Mouse (Mus musculus) kidney, adult 18-20 months (tissue): ENCODE results near the gene Rorc.

Source experiments
- DNase-seq: peaks from one replicate; pipeline ENCODE4 v3.0.0; 2021

Gene Rorc

DNA sequence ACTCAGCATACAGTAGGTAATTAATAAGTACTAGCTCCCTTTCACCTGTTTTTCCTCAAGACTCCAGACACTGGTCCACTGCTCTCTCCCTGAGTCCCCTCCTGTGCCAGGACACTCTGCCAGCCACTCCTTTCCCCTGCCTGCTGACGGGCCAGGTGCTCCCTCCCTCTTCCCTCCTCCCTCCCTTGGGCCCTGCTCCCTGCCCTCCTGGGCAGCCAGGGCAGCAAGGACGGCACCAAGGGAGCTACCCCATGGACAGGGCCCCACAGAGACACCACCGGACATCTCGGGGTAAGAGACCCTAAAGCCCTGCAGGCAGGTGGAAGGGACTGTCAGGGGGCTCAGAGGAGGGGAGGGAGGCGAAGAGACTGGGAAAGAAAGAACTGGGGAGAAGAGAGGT is at the start of gene Rorc:
TSS of gene Rorc (plus strand) at position 154 of the 400 bp plus-strand sequence.
- DNase-seq, result peak; percentile 77

- DNase-seq, result no peak
Measured at GRCm38 (mm10) chr3:94328681-94329080, 43.9 kb upstream of the Rorc start.

DNA sequence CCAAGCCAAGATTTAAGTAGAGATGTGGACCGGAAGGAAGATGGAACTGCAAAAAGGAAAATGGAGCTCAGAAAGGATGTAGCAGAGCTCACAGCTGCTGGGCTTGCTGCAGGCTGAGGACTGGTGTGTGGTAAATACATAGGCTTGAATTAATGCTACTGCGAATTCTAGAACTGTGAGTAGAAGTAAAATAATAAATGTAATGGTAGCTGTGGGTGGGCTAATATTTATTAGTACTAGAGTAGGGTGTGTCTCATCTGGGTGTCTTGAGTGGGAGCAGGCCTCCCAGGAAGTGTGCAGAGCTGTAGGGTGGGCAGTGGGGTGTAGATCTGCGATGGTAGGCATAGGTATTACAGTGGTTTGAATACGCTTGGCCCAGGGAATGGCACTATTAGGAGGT is 38.2 kb upstream of the Rorc start:
- no peak for DNase-seq

DNA sequence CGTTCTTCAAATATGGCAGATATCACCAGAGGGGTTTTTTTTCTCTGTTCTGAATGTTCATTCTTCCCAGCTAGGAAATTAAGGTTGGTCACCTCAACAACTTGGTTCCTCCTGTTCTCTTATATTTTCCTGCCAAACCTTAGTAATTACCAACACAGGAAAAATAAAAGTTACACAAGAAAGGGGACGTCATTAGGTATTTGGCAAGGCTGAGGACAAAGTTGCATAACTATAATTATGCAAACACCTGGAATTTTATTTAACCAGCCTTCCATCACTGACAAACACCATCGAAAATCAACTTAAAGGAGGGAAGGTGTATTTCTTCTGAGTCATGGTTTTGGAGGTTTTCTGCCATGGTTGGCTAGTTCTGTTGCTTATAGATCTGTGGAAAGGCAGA is 34.1 kb upstream of the Rorc start:
- no peak for DNase-seq

GRCm38 (mm10) chr3:94341959-94342422 is 30.6 kb upstream of the Rorc start, which contains the start of gene Them5:
Gene Them5, plus strand, starts transcription at chr3:94342099.
- no peak for DNase-seq

GRCm38 (mm10) chr3:94342552-94342951 is 30.0 kb upstream of the Rorc start:
- DNase-seq, result no peak

GRCm38 (mm10) chr3:94344182-94344581 is 28.4 kb upstream of the Rorc start:
- no peak for DNase-seq

DNA sequence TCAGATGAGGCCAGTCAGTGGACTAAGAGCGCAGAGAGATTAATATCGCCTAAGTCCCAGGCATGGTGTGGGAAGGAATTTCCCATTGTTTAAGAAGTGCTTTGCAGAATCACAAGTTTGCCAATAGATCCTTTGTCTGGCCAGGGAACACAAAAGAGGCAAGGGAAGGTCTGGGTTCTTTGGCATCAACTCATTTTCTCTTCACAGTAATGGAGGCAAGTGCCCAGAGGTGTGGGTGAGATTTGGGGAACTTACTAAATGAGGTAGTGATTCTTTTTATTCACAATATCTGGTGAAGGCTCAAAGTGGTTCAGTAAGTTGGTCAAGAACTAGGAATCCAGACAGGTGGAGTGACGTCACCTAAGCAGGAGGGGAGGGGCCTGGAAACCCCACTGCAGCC is 27.7 kb upstream of the Rorc start:
- no peak for DNase-seq

DNA sequence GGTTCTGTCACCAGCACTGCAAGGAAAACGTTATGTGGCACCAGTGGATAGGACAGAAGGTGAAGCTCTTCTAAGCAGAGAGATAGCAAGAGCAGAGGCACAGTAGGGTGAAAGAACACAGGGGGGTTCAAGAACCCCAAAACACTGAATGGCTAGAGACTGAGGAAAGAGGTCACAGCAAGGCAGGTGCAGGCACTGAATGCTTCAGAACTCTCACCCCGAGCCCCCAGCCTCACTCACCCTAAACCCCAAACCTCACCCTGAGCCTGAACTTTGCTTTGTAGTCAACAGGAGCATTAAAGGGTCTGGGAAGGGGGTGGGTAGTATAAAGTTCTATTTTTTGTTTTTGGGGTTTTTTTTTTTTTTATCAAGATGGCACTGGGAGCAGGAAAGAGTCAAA is 24.4 kb upstream of the Rorc start:
- no peak for DNase-seq

GRCm38 (mm10) chr3:94360812-94361211 is 11.8 kb upstream of the Rorc start:
- DNase-seq, result peak; percentile 20

DNA sequence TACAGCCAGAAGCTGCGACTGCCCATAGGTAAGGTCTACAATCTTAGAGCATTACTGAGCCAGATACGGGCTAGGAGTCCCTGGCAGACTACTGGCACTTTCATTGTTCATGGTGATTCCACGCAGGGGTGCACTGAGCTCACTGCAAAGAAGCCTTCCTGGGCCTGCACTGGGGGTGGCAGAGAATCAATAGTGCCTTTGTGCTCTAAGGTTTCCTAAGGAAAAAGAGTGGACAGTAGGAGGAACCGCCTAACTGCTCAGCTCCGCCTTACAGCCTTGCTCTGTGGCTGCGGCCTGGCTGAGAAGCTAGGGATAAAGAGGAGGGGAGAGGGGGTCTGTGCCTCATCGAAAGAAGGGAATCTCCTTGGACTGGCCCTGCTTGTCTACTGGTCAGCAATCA is 10.5 kb upstream of the Rorc start, which contains the start of gene C2cd4d:
TSS of gene C2cd4d (plus strand) at position 301 of the 400 bp plus-strand sequence.
- no peak for DNase-seq

DNA sequence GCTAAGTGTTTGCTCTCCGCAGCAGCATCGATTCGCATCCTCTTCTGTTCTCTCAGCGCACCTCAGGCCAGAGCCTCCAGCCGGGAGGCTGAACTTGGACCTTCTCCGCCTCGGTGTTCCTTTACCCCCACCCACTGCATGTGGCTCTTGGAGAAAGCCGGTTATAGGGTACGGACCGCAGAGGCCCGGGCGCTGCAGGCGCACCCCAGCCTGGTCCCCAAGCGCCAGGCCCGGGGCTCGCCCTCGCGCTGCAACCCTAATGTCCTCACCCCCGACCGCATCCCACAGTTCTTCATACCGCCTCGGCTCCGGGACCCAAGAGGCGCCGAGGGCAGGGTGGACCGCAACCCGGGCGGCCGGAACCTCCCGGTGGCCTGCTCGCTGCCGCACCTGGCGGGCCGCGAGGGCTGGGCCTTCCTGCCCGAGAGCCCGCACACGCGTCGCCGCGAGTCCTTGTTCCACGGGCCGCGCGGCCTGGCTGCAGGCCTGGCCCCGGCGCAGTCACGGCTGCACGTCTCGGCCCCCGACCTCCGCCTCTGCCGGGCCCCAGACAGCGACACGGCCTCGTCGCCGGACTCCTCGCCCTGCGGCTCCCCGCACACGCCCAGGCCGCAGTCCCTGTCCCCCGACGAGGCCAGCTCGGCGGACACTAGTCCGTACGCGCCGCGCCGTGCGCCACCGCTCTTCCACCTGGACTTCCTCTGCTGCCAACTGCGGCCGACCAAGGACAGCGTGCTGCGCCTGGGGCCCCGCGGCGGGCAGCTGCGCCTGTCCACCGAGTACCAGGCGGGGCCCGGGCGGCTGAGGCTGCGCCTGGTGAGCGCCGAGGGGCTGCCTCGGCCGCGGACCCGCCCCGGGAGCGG is 9.1 kb upstream of the Rorc start:
- peak; percentile 62 for DNase-seq

DNA sequence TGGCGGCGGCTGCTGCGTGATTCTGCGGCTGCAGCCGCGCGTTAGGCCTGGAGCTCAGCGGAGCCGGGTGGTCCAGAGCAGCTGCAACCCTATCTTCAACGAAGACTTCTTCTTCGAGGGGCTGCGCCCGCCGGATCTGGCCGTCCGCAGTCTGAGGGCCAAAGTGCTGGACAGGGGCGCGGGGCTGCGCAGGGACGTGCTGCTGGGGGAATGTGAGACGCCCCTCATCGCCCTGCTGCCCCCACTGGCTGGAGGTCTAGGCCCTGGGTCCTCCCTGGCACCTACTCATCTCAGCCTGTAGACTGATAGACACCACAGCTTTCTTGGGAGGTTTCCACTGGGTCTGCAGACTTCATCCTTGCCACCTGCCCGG is 8.5 kb upstream of the Rorc start:
- no peak for DNase-seq

DNA sequence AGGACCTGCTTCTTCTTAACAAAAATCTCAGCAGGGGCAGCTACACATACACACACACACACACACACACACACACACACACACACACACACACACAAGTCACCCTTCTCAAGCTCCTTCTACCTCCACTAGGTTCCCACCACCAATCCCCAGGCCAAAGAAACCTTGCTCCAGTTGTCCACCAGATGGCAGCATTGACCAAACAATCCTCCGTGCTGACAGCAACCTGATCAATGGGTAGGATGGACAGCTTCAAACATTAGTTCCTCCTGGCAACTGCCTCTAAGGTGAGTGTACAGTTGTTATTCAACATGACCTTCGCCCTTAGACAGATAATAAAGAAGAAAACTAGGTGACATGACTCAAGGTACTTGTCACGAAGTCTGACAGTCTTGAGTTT is 5.8 kb upstream of the Rorc start:
- DNase-seq, result peak; percentile 82

- DNase-seq, result peak; percentile 7
Measured at GRCm38 (mm10) chr3:94367511-94367910, 5.1 kb upstream of the Rorc start.

DNA sequence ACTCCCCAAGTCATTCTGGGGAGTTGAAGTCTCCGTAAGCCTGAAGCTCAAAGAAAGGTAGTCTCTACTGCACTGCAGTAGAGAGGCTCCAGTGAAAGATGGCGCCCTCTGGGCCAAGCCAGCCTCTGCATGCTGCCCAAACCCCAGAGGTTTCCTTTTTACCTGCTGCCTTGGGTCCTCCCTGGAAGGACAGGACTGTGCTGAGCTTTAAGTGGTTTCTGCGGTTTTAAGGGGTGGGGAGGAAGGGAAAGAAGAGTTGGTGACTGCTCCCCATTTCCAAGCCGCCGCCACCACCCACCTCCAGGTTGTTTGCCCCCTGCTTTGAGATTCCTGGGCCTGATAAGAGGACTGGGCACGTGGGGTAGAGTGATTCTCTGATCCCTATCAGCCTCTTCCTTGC is 4.0 kb upstream of the Rorc start:
- no peak for DNase-seq

DNA sequence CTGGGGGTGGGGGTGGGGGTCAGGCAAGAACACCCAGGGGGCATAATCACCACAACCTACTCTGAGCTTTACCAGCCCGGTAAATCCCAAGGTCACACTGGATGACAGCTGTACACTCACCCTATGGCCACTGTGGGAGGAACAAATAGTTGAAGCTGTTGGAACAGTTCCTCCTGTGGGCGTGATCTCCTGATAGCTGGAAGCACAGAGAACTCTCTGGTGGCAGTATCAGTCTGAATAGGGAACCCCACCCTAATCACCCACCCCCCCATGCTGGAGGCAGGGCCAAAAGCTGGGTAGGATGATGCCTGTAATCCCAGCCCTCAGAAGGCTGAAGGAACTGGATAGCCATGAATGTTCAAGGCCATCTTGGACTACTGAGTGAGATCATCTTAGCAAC is 2.9 kb upstream of the Rorc start:
- DNase-seq, result no peak

- peak; percentile 93 for DNase-seq
Measured at GRCm38 (mm10) chr3:94371637-94372036, 957 bp upstream of the Rorc start.

DNA sequence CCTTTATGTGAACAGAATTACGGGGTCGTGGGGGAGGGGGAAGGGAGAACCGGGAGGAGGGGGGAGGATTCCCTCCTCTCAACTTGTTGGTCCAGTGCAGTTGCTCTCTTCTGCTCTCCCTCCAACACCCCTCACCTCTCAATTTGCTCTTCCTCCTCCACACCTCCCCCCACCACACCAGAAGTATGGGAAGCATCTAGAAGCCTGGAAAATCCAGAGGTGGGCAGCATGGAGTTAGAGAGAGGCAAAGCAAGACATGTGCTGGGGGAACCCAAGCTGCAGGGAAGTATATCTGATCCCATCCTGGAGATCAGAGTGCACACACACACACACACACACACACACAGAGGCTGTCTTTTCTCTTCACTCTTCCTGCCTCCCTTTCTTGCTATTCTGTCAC is 556 bp upstream of the Rorc start:
- no peak for DNase-seq

DNA sequence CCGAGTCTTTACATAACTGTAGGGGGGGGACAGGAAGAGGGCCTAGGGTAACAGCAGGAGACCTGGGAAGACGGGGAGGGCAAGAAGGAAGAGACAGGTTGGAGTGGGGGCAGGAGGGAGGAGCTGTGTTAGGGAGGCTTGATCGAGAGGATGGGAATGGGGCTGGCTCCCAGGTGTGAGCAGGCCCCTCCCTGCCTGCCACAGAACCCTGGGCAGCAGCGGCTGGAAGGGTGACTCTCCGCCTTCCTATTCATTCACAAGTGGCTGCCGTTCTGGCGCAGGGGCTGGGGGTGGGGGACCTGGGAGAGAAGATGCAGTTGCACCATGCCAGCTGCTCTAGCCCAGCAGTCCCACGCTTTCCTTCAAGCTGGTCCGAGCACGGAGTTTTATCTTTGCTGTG is 496 bp downstream of the Rorc start:
- no peak for DNase-seq

DNA sequence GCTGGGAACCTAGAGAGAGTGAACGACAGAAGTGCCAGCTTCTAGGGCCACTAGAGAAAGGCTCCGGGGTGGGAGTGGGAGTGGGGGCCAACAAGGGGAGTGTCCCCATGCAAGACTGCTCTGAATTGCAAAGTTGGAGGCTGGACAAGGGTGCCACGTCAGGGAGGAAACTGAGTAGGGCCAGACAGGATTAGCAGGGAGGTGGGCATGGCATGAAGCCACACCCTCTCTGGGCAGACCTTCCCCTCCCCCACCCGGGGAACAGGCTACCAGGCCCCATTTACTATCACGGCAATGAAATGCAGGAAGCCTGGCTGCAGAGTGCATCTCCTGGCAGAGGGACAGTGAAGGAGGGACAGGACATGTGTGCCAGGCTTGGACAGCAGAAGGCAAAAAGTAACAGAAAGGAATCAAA is 1.0 kb downstream of the Rorc start:
- peak; percentile 59 for DNase-seq

GRCm38 (mm10) chr3:94374636-94375035 is 2.0 kb downstream of the Rorc start:
- DNase-seq, result peak; percentile 75

DNA sequence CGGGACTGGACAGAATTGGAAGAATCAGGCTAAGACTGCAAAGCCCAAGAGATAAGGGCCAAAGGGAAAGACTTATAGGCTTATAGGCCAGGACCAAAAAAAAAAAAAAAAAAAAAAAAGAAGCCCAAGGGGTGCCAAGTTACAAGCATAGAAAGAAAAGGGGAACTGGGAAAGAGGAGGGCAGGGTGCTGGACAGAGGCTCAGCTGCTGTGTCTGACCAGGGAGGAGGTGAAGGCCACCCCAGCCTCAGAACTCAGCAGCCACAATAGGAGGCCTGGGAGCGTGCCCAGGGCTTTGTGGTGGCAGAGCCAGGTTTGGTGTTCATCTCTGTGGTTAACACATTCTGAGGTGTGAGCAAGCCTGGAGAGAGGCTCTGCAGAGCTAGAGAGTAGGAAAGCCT is 2.6 kb downstream of the Rorc start:
- no peak for DNase-seq

- no peak for DNase-seq
Measured at GRCm38 (mm10) chr3:94375861-94376260, 3.3 kb downstream of the Rorc start.
